Mouse (Mus musculus): Measurements from ENCODE around the gene Myt1. TPM values are rescaled to one million over a fixed set of nuclear protein-coding genes. Genes with fewer than 3 reads are reported as not detected.

Gene Myt1
- total and polyA plus RNA-seq, 2 experiments from 2014 or later = 7.6 to 57.4 TPM

- Histone ChIP-seq H3K36me3 (ENCODE audit: insufficient read depth, low read length) (no peaks in the 10 kb centered on the region), H3K27ac (ENCODE audit: low read depth, low read length) (no peak overlapping the region), H3K9me3 (ENCODE audit: low read length) (no peaks in the 10 kb centered on the region), H3K4me3 (ENCODE audit: low read depth, low read length) (no peak overlapping the region), H3K27me3 (ENCODE audit: insufficient read depth, low read length) (no peaks in the 10 kb centered on the region), H3K4me2 (ENCODE audit: low read depth, low read length, poor library complexity, severe bottlenecking) (no peak overlapping the region), H3K4me1 (ENCODE audit: insufficient read depth, low read length) (peaks cover 6% of the 10 kb centered on the region; the same call in 1 of the 2 replicates), H3K9ac (replicated peaks; ENCODE audit: low read length, poor library complexity, severe bottlenecking) (no peak overlapping the region)
- TF ChIP-seq CTCF (IDR thresholded peaks at IDR 0.05) = no peak
- DNase-seq (ENCODE audit: low spot score) (peak; percentile 87), ATAC-seq (ENCODE audit: low FRiP score) (peak; percentile 55; the same call in 1 of the 2 replicates)
- 13% methylated on average over 4 of the region's 4 CpGs for WGBS
Measured at GRCm38 (mm10) chr2:181759041-181759440, 4.1 kb upstream of the Myt1 start.

DNA sequence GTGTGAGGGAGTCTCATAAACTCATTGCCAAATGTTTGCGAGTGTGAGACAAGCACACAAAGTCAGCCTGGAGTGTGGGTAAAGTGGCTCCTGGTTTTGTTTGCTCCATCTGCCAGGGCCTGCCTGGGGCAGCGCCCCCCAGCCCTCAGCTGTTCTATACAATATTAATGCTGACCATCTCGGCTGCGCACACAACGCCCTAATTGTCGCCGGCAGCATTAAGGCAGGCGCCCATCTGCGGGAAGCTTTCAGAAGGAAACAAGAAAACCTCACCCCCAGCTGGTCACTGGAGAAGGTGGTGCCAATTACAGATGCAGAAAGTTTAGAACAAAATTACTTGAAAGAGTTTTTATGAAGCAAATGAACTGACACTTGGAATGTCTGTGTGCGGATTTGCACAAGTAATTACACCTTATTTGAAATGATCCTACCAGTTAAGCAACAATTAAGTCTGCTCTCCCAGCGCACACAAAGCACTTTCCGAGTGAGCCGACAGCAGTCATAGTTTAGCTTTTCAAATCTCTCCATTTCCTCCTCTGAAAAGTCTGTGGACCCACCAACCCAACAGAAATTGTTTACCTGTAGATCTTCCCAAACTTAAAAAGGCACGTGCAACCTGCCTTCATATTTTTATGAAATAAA, 875 bp downstream of the Myt1 start:
- ATAC-seq (ENCODE audit: low FRiP score) = no peak
- Histone ChIP-seq H3K27ac (ENCODE audit: low read depth, low read length) (peak overlapping the region; percentile 18; the same call in 1 of the 2 replicates), H3K4me2 (ENCODE audit: low read depth, low read length, poor library complexity, severe bottlenecking) (peak overlapping the region; percentile 39), H3K9me3 (ENCODE audit: low read length) (no peaks in the 10 kb centered on the region), H3K27me3 (ENCODE audit: insufficient read depth, low read length) (no peaks in the 10 kb centered on the region), H3K4me3 (ENCODE audit: low read depth, low read length) (peak overlapping the region; percentile 18), H3K9ac (replicated peaks; ENCODE audit: low read length, poor library complexity, severe bottlenecking) (no peak overlapping the region), H3K4me1 (ENCODE audit: insufficient read depth, low read length) (peaks cover 11% of the 10 kb centered on the region; the same call in 1 of the 2 replicates), H3K36me3 (ENCODE audit: insufficient read depth, low read length) (no peaks in the 10 kb centered on the region)
- WGBS = 10% methylated on average over 14 of the region's 14 CpGs
- DNase-seq (ENCODE audit: low spot score) = peak; percentile 57
- TF ChIP-seq CTCF (IDR thresholded peaks at IDR 0.05) = no peak

DNA sequence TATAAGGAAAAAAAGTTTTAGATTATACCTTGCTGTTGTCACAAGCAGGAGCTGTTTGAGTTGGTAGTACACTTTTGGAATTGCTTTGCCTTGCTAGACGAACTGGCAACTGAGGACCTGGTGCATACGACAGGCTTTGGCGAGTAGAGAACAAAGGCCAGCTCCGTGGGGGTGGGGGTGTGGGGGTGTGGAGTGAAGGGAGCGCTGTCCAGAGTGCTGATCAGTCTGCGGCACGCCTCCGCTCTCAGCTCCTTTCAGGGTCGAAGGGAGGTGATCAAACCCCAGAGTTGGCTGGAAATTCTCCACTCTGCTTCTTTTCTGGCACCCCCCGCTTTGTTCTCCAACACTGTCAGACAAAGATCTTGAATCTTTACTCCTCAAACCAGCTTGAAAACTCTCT, 1.5 kb downstream of the Myt1 start:
- ATAC-seq (ENCODE audit: low FRiP score) (no peak), DNase-seq (ENCODE audit: low spot score) (peak; percentile 68)
- no peak for TF ChIP-seq CTCF (IDR thresholded peaks at IDR 0.05)
- Histone ChIP-seq H3K27ac (ENCODE audit: low read depth, low read length) (peak overlapping the region; percentile 84), H3K4me2 (ENCODE audit: low read depth, low read length, poor library complexity, severe bottlenecking) (peak overlapping the region; percentile 39), H3K9me3 (ENCODE audit: low read length) (no peaks in the 10 kb centered on the region), H3K4me3 (ENCODE audit: low read depth, low read length) (peak overlapping the region; percentile 18; the same call in 1 of the 2 replicates), H3K27me3 (ENCODE audit: insufficient read depth, low read length) (no peaks in the 10 kb centered on the region), H3K36me3 (ENCODE audit: insufficient read depth, low read length) (no peaks in the 10 kb centered on the region), H3K4me1 (ENCODE audit: insufficient read depth, low read length) (peaks cover 11% of the 10 kb centered on the region; the same call in 1 of the 2 replicates), H3K9ac (replicated peaks; ENCODE audit: low read length, poor library complexity, severe bottlenecking) (0 out of 2 replicates have a peak overlapping the region, but pooled peaks have one; percentile 14)
- WGBS = 5% methylated on average over 10 of the region's 10 CpGs

DNA sequence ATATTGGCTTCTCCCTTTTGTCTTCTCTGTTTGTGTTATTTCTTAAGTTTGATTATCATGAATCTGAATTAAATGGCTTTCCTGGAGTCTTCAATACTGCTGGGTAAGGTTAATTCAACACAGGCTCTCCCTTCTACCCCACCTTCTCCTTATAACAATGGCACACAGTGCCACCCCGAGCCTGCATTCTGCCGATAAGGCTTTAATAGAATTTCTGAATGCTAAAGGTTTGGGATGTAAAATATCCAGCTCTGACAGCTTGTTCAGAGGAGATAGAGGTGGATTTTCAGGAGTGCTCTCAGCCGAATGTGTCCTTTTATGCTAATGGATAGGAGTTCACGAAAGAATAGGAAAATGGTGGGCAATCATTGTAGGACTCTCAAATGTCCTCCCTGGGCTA, 2.1 kb downstream of the Myt1 start:
- H3K9ac ChIP-seq (replicated peaks; ENCODE audit: low read length, poor library complexity, severe bottlenecking) = peak overlapping the region; percentile 14; the same call in 1 of the 2 replicates
- DNase-seq (ENCODE audit: low spot score) = no peak
- WGBS = 20% methylated on average over 4 of the region's 4 CpGs
- H3K27ac ChIP-seq (ENCODE audit: low read depth, low read length) = peak overlapping the region; percentile 84
- no peak for TF ChIP-seq CTCF (IDR thresholded peaks at IDR 0.05)
- peak overlapping the region; percentile 39 for H3K4me2 ChIP-seq (ENCODE audit: low read depth, low read length, poor library complexity, severe bottlenecking)
- peaks cover 17% of the 10 kb centered on the region for H3K4me1 ChIP-seq (ENCODE audit: insufficient read depth, low read length)
- no peaks in the 10 kb centered on the region for H3K36me3 ChIP-seq (ENCODE audit: insufficient read depth, low read length)
- H3K4me3 ChIP-seq (ENCODE audit: low read depth, low read length) = no peak overlapping the region
- H3K27me3 ChIP-seq (ENCODE audit: insufficient read depth, low read length) = no peaks in the 10 kb centered on the region
- H3K9me3 ChIP-seq (ENCODE audit: low read length) = no peaks in the 10 kb centered on the region
- ATAC-seq (ENCODE audit: low FRiP score) = no peak

DNA sequence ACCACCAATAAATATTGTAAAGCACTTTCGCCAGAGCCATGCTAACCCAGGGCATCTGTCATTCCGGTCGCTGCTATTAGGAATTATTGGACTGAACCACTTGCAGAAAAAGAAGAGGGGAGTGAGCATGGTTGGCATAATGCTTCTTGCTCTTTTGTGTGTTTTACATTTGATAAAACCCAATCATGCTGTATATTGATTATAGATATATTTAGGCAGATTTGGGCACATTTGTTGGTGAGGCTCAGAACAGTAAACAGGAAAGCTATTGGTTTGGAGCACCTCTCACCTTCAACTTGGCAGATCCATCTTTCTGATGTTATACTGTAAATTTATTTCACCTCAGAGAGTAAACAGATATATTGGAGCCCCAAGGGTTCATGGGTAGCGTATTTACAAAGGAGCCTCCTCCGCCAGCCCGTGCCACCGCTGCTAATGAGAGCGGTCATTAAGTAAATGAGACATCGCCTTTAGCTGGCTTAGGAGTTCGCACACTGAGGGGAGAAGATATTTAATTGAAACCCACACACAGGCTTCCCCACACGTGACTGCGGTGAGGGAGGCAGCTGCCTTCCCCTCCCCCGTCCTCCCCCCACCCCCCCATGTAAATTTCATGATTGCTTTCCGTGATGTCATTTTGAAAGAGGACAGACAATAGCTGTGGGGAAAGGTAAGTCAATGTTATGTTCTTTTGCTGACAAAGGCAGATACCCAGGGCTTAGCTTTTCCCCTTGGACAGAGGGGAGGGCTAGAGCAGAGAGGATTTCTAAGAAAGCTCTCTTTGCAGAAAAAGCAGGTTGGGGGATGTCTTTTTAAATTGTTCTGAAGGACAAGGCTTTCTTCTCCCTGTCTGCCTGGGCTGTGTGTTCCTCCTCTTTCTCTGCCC, 3.8 kb downstream of the Myt1 start:
- peak overlapping the region; percentile 55 for H3K4me3 ChIP-seq (ENCODE audit: low read depth, low read length)
- DNase-seq (ENCODE audit: low spot score) (peak; percentile 84), ATAC-seq (ENCODE audit: low FRiP score) (peak; percentile 78)
- no peaks in the 10 kb centered on the region for H3K27me3 ChIP-seq (ENCODE audit: insufficient read depth, low read length)
- peaks cover 18% of the 10 kb centered on the region for H3K4me1 ChIP-seq (ENCODE audit: insufficient read depth, low read length)
- H3K27ac ChIP-seq (ENCODE audit: low read depth, low read length) = peak overlapping the region; percentile 84
- H3K9me3 ChIP-seq (ENCODE audit: low read length) = no peaks in the 10 kb centered on the region
- peak overlapping the region; percentile 76 for H3K4me2 ChIP-seq (ENCODE audit: low read depth, low read length, poor library complexity, severe bottlenecking)
- WGBS = 16% methylated on average over 14 of the region's 14 CpGs
- no peak for TF ChIP-seq CTCF (IDR thresholded peaks at IDR 0.05)
- H3K36me3 ChIP-seq (ENCODE audit: insufficient read depth, low read length) = no peaks in the 10 kb centered on the region
- H3K9ac ChIP-seq (replicated peaks; ENCODE audit: low read length, poor library complexity, severe bottlenecking) = peak overlapping the region; percentile 70

All from midbrain, postnatal 0 days (tissue).